ENCODE assay signal across 10 mouse cellular contexts in genomic region chr8:122926782-122927181, GRCm38 (mm10).
DNase-seq lines count a peak whose midpoint lies in the region; ATAC-seq and TF ChIP-seq lines count a peak whose summit lies in the region.
"Had no signal": no experiment of that assay in that cellular context is flagged by ENCODE, and none has a peak within 500 bp of the region (broad histone marks: within the 10 kb centered on the region; RNA-seq: fewer than 3 reads in every experiment).

No protein-coding gene starts in this region.

- DNase-seq in layer of hippocampus, adult 2 months (ENCODE audit: low spot score in 2 of 2) = no peak
- no peak for DNase-seq in layer of hippocampus, adult 11-12 months (ENCODE audit: low spot score)
- peak; percentile 70 for DNase-seq in ZHBTc4 (ENCODE audit: low read depth, low spot score)
- no peak for DNase-seq in layer of hippocampus, postnatal 36 days
- no peak for DNase-seq in gastrocnemius, adult 8-10 months (ENCODE audit: low spot score in 2 of 2)
- DNase-seq in gastrocnemius, adult 18-20 months (ENCODE audit: low spot score) = no peak
- DNase-seq: cerebellum, adult 11 months had no signal

- no peak for TF ChIP-seq POLR2A in ES-Bruce4 (IDR thresholded peaks at IDR 0.05; ENCODE audit: insufficient read depth, low read length)

- H3K9me3 ChIP-seq in ES-Bruce4 (replicated peaks; ENCODE audit: control insufficient read depth, insufficient read depth, low read length, poor library complexity, severe bottlenecking) = no peaks in the 10 kb centered on the region

- no peak for TF ChIP-seq EP300 in ES-Bruce4 (IDR thresholded peaks at IDR 0.05; ENCODE audit: insufficient read depth, low read depth, low read length)

- no peak overlapping the region for H3K4me3 ChIP-seq in layer of hippocampus, adult 2 months
- H3K4me3 ChIP-seq in ES-Bruce4 (ENCODE audit: low read depth, low read length) = no peak overlapping the region

- ATAC-seq in megakaryocyte-erythroid progenitor cell, adult 5-6 weeks (replicated peaks; ENCODE audit: low FRiP score, low TSS enrichment, poor library complexity, severe bottlenecking) = peak; percentile 56; the same call in 1 of the 2 replicates

- peak overlapping the region; percentile 58; the same call in 1 of the 2 replicates for H3K27ac ChIP-seq in layer of hippocampus, adult 2 months
- no peak overlapping the region for H3K27ac ChIP-seq in ES-Bruce4 (ENCODE audit: insufficient read depth, low read length)
- H3K27ac ChIP-seq: hindbrain, embryonic 14.5 days had no signal

- no peaks in the 10 kb centered on the region for H3K4me1 ChIP-seq in ES-Bruce4 (ENCODE audit: control insufficient read depth, insufficient read depth, low read length)

- peak; percentile 60 for TF ChIP-seq CTCF in layer of hippocampus, adult 2 months (conservative IDR thresholded peaks at IDR 0.05)
- TF ChIP-seq CTCF in ES-Bruce4 (IDR thresholded peaks at IDR 0.05; ENCODE audit: low read depth, low read length) = peak; percentile 84

- no peaks in the 10 kb centered on the region for H3K27me3 ChIP-seq in ES-Bruce4 (ENCODE audit: control insufficient read depth, insufficient read depth, low read length, poor library complexity, severe bottlenecking)

- H3K36me3 ChIP-seq in ES-Bruce4 (ENCODE audit: control insufficient read depth, insufficient read depth, low read length, poor library complexity, severe bottlenecking) = peaks cover 6% of the 10 kb centered on the region

- H3K9ac ChIP-seq in ES-Bruce4 (ENCODE audit: low read depth, poor library complexity, severe bottlenecking) = no peak overlapping the region
- H3K9ac ChIP-seq: hindbrain, embryonic 14.5 days had no signal
